Mouse (Mus musculus) hindlimb bud, embryonic 11.5 days (tissue): Measurements from ENCODE around the gene Alpk3.
"Not testable (repeated sequence)": the region's sequence is repeated elsewhere in the genome, so short reads cannot be mapped to it uniquely, and the experiment has no call there.

ENCODE experiments used
- DNase-seq: peaks from one replicate; pipeline ENCODE4 v3.0.0-alpha.2; 2012; ENCODE audit warnings: low read depth, low spot score; ENCODE audit errors: extremely low spot score

Gene Alpk3

GRCm38 (mm10) chr7:81125215-81126175 lies 68.1 kb downstream of the Alpk3 start:
- no peak for DNase-seq

GRCm38 (mm10) chr7:81131864-81132263 lies 74.5 kb downstream of the Alpk3 start:
- peak; percentile 58 for DNase-seq

- no peak for DNase-seq
These were observed 75.5 kb downstream of the Alpk3 start for GRCm38 (mm10) chr7:81132851-81133279.

- no peak for DNase-seq
These were observed 76.0 kb downstream of the Alpk3 start for GRCm38 (mm10) chr7:81133416-81133815.

- DNase-seq = no peak
These were observed 76.5 kb downstream of the Alpk3 start for GRCm38 (mm10) chr7:81133941-81134340.

GRCm38 (mm10) chr7:81134614-81135067 lies 77.2 kb downstream of the Alpk3 start:
- DNase-seq = peak; percentile 61

GRCm38 (mm10) chr7:81137292-81137691 lies 79.9 kb downstream of the Alpk3 start:
- no peak for DNase-seq

GRCm38 (mm10) chr7:81139100-81139499 lies 81.7 kb downstream of the Alpk3 start:
- no peak for DNase-seq

- DNase-seq = no peak
These were observed 82.4 kb downstream of the Alpk3 start for GRCm38 (mm10) chr7:81139671-81140404.

GRCm38 (mm10) chr7:81141541-81141940 lies 84.1 kb downstream of the Alpk3 start:
- DNase-seq = no peak

GRCm38 (mm10) chr7:81143056-81143455 lies 85.7 kb downstream of the Alpk3 start:
- not testable (repeated sequence) for DNase-seq

- DNase-seq = no peak
These were observed 92.4 kb downstream of the Alpk3 start for GRCm38 (mm10) chr7:81149759-81150158.

GRCm38 (mm10) chr7:81151216-81151615 lies 93.8 kb downstream of the Alpk3 start:
- no peak for DNase-seq

- DNase-seq = no peak
These were observed 94.9 kb downstream of the Alpk3 start for GRCm38 (mm10) chr7:81152306-81152705.

GRCm38 (mm10) chr7:81152826-81153225 lies 95.4 kb downstream of the Alpk3 start:
- no peak for DNase-seq

- DNase-seq = no peak
These were observed 95.9 kb downstream of the Alpk3 start for GRCm38 (mm10) chr7:81153327-81153726.

- not testable (repeated sequence) for DNase-seq
These were observed 96.8 kb downstream of the Alpk3 start for GRCm38 (mm10) chr7:81154244-81154643.

GRCm38 (mm10) chr7:81154960-81155359 lies 97.6 kb downstream of the Alpk3 start:
- no peak for DNase-seq
